14 mouse cellular contexts compared by ENCODE assay signal in genomic region chr7:73620341-73620740, GRCm38 (mm10).
DNase-seq lines count a peak whose midpoint lies in the region; ATAC-seq lines count a peak whose summit lies in the region.
"Had no signal": no experiment of that assay in that cellular context is flagged by ENCODE, and none has a peak within 500 bp of the region (broad histone marks: within the 10 kb centered on the region; RNA-seq: fewer than 3 reads in every experiment).

No protein-coding gene starts in this region.

- 0 out of 2 replicates have a peak overlapping the region, but pooled peaks have one; percentile 37 for H3K27ac ChIP-seq in heart, embryonic 16.5 days (ENCODE audit: low read length)
- 0 out of 2 replicates have a peak overlapping the region, but pooled peaks have one; percentile 46 for H3K27ac ChIP-seq in midbrain, embryonic 10.5 days (replicated peaks)
- no peak overlapping the region for H3K27ac ChIP-seq in midbrain, embryonic 14.5 days (replicated peaks; ENCODE audit: low read depth, low read length)
- peak overlapping the region; percentile 59; the same call in 1 of the 2 replicates for H3K27ac ChIP-seq in embryonic facial prominence, embryonic 10.5 days (replicated peaks)
- H3K27ac ChIP-seq in forebrain, embryonic 16.5 days (ENCODE audit: low read length): peak overlapping the region; percentile 57
- H3K27ac ChIP-seq: liver, embryonic 13.5 days had no signal

- no peak for ATAC-seq in heart, embryonic 16.5 days (replicated peaks; ENCODE audit: extremely low read depth, insufficient read depth, low FRiP score)
- ATAC-seq in midbrain, embryonic 14.5 days (ENCODE audit: low FRiP score, low TSS enrichment): no peak
- no peak for ATAC-seq in forebrain, embryonic 16.5 days

- no peaks in the 10 kb centered on the region for H3K9me3 ChIP-seq in heart, embryonic 16.5 days (replicated peaks; ENCODE audit: control insufficient read depth, low read length)
- H3K9me3 ChIP-seq in midbrain, embryonic 10.5 days (replicated peaks): no peaks in the 10 kb centered on the region
- H3K9me3 ChIP-seq in midbrain, embryonic 14.5 days (ENCODE audit: control insufficient read depth, low read length): no peaks in the 10 kb centered on the region
- H3K9me3 ChIP-seq in embryonic facial prominence, embryonic 10.5 days: no peaks in the 10 kb centered on the region
- no peaks in the 10 kb centered on the region for H3K9me3 ChIP-seq in forebrain, embryonic 16.5 days (ENCODE audit: control insufficient read depth, low read length)
- H3K9me3 ChIP-seq: G1E; liver, embryonic 13.5 days had no signal

- no peak overlapping the region for H3K9ac ChIP-seq in heart, embryonic 16.5 days (ENCODE audit: low read length)
- H3K9ac ChIP-seq in midbrain, embryonic 14.5 days (replicated peaks; ENCODE audit: low read length): no peak overlapping the region
- no peak overlapping the region for H3K9ac ChIP-seq in forebrain, embryonic 16.5 days (replicated peaks; ENCODE audit: low read depth, low read length)
- H3K9ac ChIP-seq: liver, embryonic 13.5 days had no signal

- H3K4me1 ChIP-seq in heart, embryonic 16.5 days (ENCODE audit: control insufficient read depth, insufficient read depth, low read length): peaks cover 12% of the 10 kb centered on the region
- peaks cover 33% of the 10 kb centered on the region for H3K4me1 ChIP-seq in midbrain, embryonic 10.5 days
- H3K4me1 ChIP-seq in midbrain, embryonic 14.5 days (ENCODE audit: control insufficient read depth, insufficient read depth, low read length): peaks cover 21% of the 10 kb centered on the region
- H3K4me1 ChIP-seq in embryonic facial prominence, embryonic 10.5 days: peaks cover 37% of the 10 kb centered on the region
- H3K4me1 ChIP-seq in forebrain, embryonic 16.5 days (replicated peaks; ENCODE audit: control insufficient read depth, insufficient read depth, low read length): peaks cover 22% of the 10 kb centered on the region

- no peak overlapping the region for H3K4me3 ChIP-seq in heart, embryonic 16.5 days (ENCODE audit: low read length)
- H3K4me3 ChIP-seq in midbrain, embryonic 10.5 days: no peak overlapping the region
- H3K4me3 ChIP-seq in midbrain, embryonic 14.5 days (replicated peaks; ENCODE audit: low read depth, low read length): no peak overlapping the region
- no peak overlapping the region for H3K4me3 ChIP-seq in embryonic facial prominence, embryonic 10.5 days
- no peak overlapping the region for H3K4me3 ChIP-seq in forebrain, embryonic 16.5 days (replicated peaks; ENCODE audit: low read length)
- H3K4me3 ChIP-seq: liver, embryonic 13.5 days had no signal

- no peak overlapping the region for H3K4me2 ChIP-seq in heart, embryonic 16.5 days (ENCODE audit: low read depth, low read length)
- H3K4me2 ChIP-seq in midbrain, embryonic 14.5 days (ENCODE audit: low read length): no peak overlapping the region
- no peak overlapping the region for H3K4me2 ChIP-seq in forebrain, embryonic 16.5 days (ENCODE audit: low read length)
- H3K4me2 ChIP-seq: liver, embryonic 13.5 days had no signal

- H3K36me3 ChIP-seq in heart, embryonic 16.5 days (ENCODE audit: control insufficient read depth, insufficient read depth): no peaks in the 10 kb centered on the region
- H3K36me3 ChIP-seq in midbrain, embryonic 10.5 days: no peaks in the 10 kb centered on the region
- no peaks in the 10 kb centered on the region for H3K36me3 ChIP-seq in midbrain, embryonic 14.5 days (ENCODE audit: control insufficient read depth, insufficient read depth, low read length)
- no peaks in the 10 kb centered on the region for H3K36me3 ChIP-seq in embryonic facial prominence, embryonic 10.5 days (replicated peaks)
- no peaks in the 10 kb centered on the region for H3K36me3 ChIP-seq in forebrain, embryonic 16.5 days (ENCODE audit: control insufficient read depth, insufficient read depth)
- H3K36me3 ChIP-seq: G1E; liver, embryonic 13.5 days had no signal

- WGBS in heart, embryonic 16.5 days: 87% methylated on average over 9 of the region's 9 CpGs
- 93% methylated on average over 9 of the region's 9 CpGs for WGBS in midbrain, embryonic 10.5 days
- 93% methylated on average over 9 of the region's 9 CpGs for WGBS in midbrain, embryonic 14.5 days
- 91% methylated on average over 9 of the region's 9 CpGs for WGBS in embryonic facial prominence, embryonic 10.5 days
- WGBS in forebrain, embryonic 16.5 days: 83% methylated on average over 9 of the region's 9 CpGs

- no peaks in the 10 kb centered on the region for H3K27me3 ChIP-seq in heart, embryonic 16.5 days (ENCODE audit: control insufficient read depth, insufficient read depth, low read length)
- no peaks in the 10 kb centered on the region for H3K27me3 ChIP-seq in midbrain, embryonic 10.5 days (ENCODE audit: low read depth, poor library complexity, severe bottlenecking)
- H3K27me3 ChIP-seq in midbrain, embryonic 14.5 days (ENCODE audit: control insufficient read depth, insufficient read depth, low read length): no peaks in the 10 kb centered on the region
- H3K27me3 ChIP-seq in embryonic facial prominence, embryonic 10.5 days (replicated peaks; ENCODE audit: low read depth, poor library complexity, severe bottlenecking): no peaks in the 10 kb centered on the region
- no peaks in the 10 kb centered on the region for H3K27me3 ChIP-seq in forebrain, embryonic 16.5 days (replicated peaks; ENCODE audit: control insufficient read depth, insufficient read depth, low read length)
- H3K27me3 ChIP-seq: liver, embryonic 13.5 days had no signal

- no peak for DNase-seq in heart, adult 9 months (ENCODE audit: low spot score in 2 of 2)
- no peak for DNase-seq in midbrain, embryonic 10.5 days (ENCODE audit: low spot score)
- DNase-seq in midbrain, embryonic 14.5 days: no peak
- DNase-seq in embryonic facial prominence, embryonic 10.5 days (ENCODE audit: low spot score): no peak
- no peak for DNase-seq in cerebellum, postnatal 25 days
- DNase-seq in ovary, postnatal 10 days (ENCODE audit: low spot score): no peak
- DNase-seq: cerebellum, adult 9-11 months; embryo, embryonic 11 days; heart, postnatal 10 days; liver, embryonic 13.5 days; thymus, postnatal 25 days had no signal
